Mouse (Mus musculus) C2C12 (cell line): ENCODE data around the gene 1700088E04Rik. TPM values are rescaled to one million over a fixed set of nuclear protein-coding genes. Genes with fewer than 3 reads are reported as not detected.

Experiments
- H3K27me3 ChIP-seq: one replicate; pipeline ENCODE4 v1.6.1; 2011; ENCODE audit not compliant: control insufficient read depth, insufficient read depth, insufficient read length
- H3K36me3 ChIP-seq: one replicate; pipeline ENCODE4 v1.6.1; 2011; ENCODE audit not compliant: control insufficient read depth, insufficient read depth
- H3K4me3 ChIP-seq: one replicate; pipeline ENCODE4 v1.5.1; 2011; ENCODE audit warnings: mild to moderate bottlenecking, control low read depth; ENCODE audit not compliant: poor library complexity, insufficient read depth, severe bottlenecking
- H3K79me2 ChIP-seq: one replicate; pipeline ENCODE4 v1.6.1; 2011; ENCODE audit not compliant: control insufficient read depth, insufficient read depth
- H3K79me3 ChIP-seq: one replicate; pipeline ENCODE4 v1.6.1; 2011; ENCODE audit warnings: low read depth, control low read depth
- H3ac ChIP-seq: one replicate; pipeline ENCODE3; 2011; ENCODE audit warnings: low read depth; ENCODE audit not compliant: control insufficient read depth, insufficient read length
- CEBPB ChIP-seq: IDR thresholded peaks from one replicate; pipeline ENCODE4 v1.6.1; 2011; ENCODE audit warnings: low read depth, mild to moderate bottlenecking, control low read depth, moderate library complexity
- CTCF ChIP-seq: IDR thresholded peaks from one replicate; pipeline ENCODE4 v1.5.1; 2011; ENCODE audit not compliant: control insufficient read depth, insufficient read depth, insufficient read length
- FOSL1 ChIP-seq: IDR thresholded peaks from one replicate; pipeline ENCODE4 v1.8.0; 2011; ENCODE audit warnings: mild to moderate bottlenecking, low read length; ENCODE audit not compliant: poor library complexity, insufficient read depth, severe bottlenecking
- MAX ChIP-seq: IDR thresholded peaks from one replicate; pipeline ENCODE4 v1.6.1; 2011; ENCODE audit warnings: mild to moderate bottlenecking, control low read depth
- MYOD1 ChIP-seq: IDR thresholded peaks from one replicate; pipeline ENCODE4 v1.6.1; 2011; ENCODE audit warnings: low read depth; ENCODE audit not compliant: control insufficient read depth, insufficient read length
- MYOG ChIP-seq: IDR thresholded peaks from one replicate; pipeline ENCODE4 v1.6.1; 2011; ENCODE audit not compliant: control insufficient read depth, insufficient read length; ENCODE audit errors: extremely low read depth
- USF1 ChIP-seq: IDR thresholded peaks from one replicate; pipeline ENCODE4 v1.6.1; 2011; ENCODE audit warnings: low read depth, mild to moderate bottlenecking, control low read depth, moderate library complexity
- long read RNA-seq, 2 experiments: library from polyadenylated mRNA; unstranded; transcript quantifications; one replicate each; pipeline ENCODE4 v2.0.0; 2019 to 2020
- polyA plus RNA-seq: library from polyadenylated mRNA; unstranded; fragments of >200 nt; fragmentation: generic; extraction: Trizol; gene quantifications from one replicate; pipeline ENCODE4 v1.2.1, GENCODE M21; 2012; ENCODE audit warnings: missing spikeins

Gene 1700088E04Rik
- polyA plus RNA-seq = 5.6 TPM
- long read RNA-seq, experiment 1, partial matches to known transcripts = 1 of 8 reads
- long read RNA-seq, experiment 1, other reads (novel, unspliced or antisense) = 1 of 8 reads
- long read RNA-seq, experiment 2 = 0 reads

DNA sequence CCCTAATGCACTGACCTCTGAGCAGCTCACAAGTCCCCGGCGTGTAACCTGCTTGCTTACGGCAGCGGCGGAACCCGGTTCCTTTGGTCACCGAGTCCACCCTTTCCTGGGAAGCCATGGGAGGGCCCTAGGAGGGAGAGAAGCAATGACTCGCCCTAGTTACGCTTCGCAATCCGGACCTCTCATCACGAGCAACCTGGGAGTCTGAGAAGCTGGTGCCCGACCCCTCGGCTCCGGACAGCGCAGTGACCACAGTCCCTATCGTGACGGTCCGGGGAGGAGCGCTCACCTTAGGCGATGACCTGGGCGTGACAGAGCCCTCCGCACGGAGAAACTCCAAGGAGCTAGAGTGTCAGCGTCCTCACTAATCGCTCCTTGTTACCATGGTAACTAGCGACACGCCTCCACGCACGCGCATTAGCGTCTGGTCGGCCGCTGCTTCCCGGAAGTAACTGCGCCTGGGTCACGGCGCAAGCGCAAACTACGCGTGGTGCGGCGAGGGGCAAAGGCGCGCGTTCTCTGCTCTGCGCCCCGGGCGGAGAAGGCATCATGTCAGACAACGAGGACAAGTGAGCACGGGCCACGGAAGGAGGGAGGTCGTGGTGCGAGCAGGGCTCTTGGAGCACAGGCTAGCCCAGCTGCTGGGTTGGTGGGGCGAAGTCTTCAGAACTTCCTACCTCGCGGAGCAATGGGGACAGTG lies at the start of gene 1700088E04Rik, which contains the start of gene Polr2f:
Gene 1700088E04Rik (minus strand): TSS at position 388 of the 700 bp plus-strand sequence.
Gene Polr2f (plus strand): TSS at position 144 of the 700 bp plus-strand sequence.
- Histone ChIP-seq H3K79me3 (peaks cover 23% of the 10 kb centered on the region), H3K36me3 (peaks cover 16% of the 10 kb centered on the region), H3ac (peak within 1 kb of the TSS; percentile 82), H3K4me3 (peak within 1 kb of the TSS; percentile 94), H3K27me3 (no peaks in the 10 kb centered on the region), H3K79me2 (peaks cover 34% of the 10 kb centered on the region)
- TF ChIP-seq MAX (peak; percentile 76), CTCF (no peak)

DNA sequence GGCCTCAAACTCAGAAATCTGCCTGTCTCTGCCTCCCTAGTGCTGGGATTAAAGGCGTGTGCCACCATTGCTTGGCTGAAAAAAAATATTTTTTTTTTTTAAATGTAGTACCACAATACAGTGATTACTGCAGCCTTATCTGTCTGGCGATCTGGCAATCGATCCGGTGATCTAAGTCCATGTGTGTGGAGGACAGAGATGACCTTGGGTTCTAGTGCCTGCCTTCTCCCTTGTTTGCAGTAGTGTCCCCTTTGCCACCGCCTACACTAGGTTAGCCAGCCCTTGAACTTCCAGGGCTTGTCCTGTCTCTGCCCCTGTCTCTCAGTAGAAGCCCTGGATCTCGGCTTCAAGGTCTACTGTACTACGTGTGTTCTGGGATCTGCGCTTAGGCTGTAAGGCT lies 46.8 kb upstream of the 1700088E04Rik start:
- H3ac ChIP-seq = no peak overlapping the region
- H3K27me3 ChIP-seq = peaks cover 17% of the 10 kb centered on the region
- H3K79me2 ChIP-seq = no peaks in the 10 kb centered on the region
- H3K36me3 ChIP-seq = no peaks in the 10 kb centered on the region
- no peaks in the 10 kb centered on the region for H3K79me3 ChIP-seq
- TF ChIP-seq MYOG (no peak), USF1 (no peak), FOSL1 (no peak), CEBPB (no peak), MYOD1 (no peak), CTCF (no peak), MAX (no peak)
- H3K4me3 ChIP-seq = no peak overlapping the region

DNA sequence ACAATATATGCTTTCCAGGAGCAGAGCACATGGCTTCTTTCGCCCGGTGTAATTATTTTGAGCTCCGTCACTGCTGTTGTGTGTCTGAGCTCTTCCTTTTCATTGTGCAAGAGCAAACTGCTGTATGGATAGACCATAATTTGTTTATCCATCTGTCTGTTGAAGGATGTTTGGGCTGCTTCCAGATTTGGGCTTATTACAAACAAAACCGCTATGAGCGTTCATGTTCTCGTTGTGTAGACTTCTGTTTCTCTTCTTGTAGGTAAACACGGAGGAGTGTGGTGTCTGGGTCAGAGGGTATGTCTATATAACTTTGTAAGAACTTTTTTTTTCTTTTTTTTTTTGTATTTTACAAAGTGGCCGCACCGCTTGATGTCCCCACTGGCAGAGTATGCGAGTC lies 44.2 kb upstream of the 1700088E04Rik start:
- no peaks in the 10 kb centered on the region for H3K79me2 ChIP-seq
- H3K36me3 ChIP-seq = no peaks in the 10 kb centered on the region
- no peak for TF ChIP-seq FOSL1
- no peak for TF ChIP-seq MYOD1
- peak; percentile 35 for TF ChIP-seq CEBPB
- no peak for TF ChIP-seq USF1

DNA sequence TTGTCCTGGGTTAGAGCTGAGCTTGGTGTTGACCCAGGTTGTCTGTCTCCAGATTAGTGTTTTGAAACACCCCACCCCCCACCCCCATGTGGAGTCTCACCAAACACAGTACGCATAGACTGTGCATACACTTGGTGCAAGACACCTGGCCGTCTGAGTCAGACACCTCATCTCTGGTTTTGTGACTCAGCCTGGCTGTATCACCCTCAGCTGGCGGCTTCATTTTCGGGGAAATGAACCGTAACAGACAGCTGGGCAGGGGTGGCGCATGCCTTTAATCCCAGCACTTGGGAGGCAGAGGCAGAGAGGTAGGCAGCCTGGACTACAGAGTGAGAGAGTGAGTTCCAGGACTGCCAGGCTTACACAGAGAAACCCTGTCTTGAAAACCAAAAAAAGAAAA lies 35.9 kb upstream of the 1700088E04Rik start:
- no peak overlapping the region for H3K4me3 ChIP-seq
- H3K79me2 ChIP-seq = no peaks in the 10 kb centered on the region

More for the DNA sequence above, 44.2 kb upstream of the 1700088E04Rik start:
- H3K4me3 ChIP-seq = no peak overlapping the region
- H3K79me3 ChIP-seq = no peaks in the 10 kb centered on the region
- H3K27me3 ChIP-seq = peaks cover 32% of the 10 kb centered on the region
- no peak overlapping the region for H3ac ChIP-seq

DNA sequence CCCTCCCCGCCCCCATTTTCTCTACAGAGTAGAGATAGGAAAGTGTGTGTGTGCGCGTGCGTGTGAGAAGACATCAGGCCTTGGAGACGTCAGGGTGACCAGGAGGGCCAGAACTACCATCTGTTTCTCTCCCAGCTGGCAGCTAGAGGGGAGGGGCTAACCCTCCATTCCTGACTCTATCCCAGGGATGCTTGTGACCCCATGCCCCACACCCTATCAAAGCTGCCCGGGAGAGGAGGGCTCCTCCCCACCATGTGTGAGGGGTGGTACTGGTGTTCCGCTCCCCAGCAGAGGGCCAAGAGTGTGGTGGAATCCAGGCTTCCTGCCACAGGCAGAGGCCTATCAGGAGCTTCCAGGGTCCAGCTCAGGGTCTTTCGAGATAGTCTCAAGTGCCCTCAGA lies 25.7 kb upstream of the 1700088E04Rik start:
- no peaks in the 10 kb centered on the region for H3K79me3 ChIP-seq
- no peak overlapping the region for H3ac ChIP-seq
- TF ChIP-seq MYOD1 = no peak
- no peak for TF ChIP-seq CEBPB
- TF ChIP-seq MAX = no peak
- TF ChIP-seq CTCF = no peak
- peaks cover 82% of the 10 kb centered on the region for H3K27me3 ChIP-seq
- H3K36me3 ChIP-seq = no peaks in the 10 kb centered on the region
- no peak overlapping the region for H3K4me3 ChIP-seq
- no peaks in the 10 kb centered on the region for H3K79me2 ChIP-seq

More for the DNA sequence above, 35.9 kb upstream of the 1700088E04Rik start:
- H3K79me3 ChIP-seq = no peaks in the 10 kb centered on the region
- TF ChIP-seq MYOD1 = peak; percentile 91
- TF ChIP-seq FOSL1 = peak; percentile 69
- no peak for TF ChIP-seq CEBPB
- no peaks in the 10 kb centered on the region for H3K36me3 ChIP-seq
- no peak overlapping the region for H3ac ChIP-seq
- H3K27me3 ChIP-seq = peaks cover 32% of the 10 kb centered on the region

DNA sequence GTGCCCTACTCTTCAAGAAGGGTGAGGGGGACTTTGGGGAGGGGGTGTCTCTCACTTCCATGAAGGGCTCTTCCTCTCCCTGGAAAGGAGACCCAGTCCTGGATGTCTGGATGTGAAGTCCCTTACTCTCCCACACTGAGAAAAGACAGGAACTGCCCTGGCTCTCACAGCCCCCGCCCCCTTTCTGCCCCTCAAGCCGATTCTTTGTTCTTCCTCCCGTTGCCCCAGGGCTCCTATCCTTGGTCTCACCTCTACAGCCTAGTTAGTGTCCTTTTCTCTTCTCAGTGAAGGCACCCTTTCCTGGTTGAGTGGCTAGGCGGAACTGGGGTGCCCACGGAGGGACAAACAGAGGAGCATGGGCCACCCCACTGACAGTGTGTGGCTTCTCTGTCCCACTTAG lies 24.1 kb upstream of the 1700088E04Rik start, which contains the start of gene Sox10:
Gene Sox10 (minus strand): TSS at position 101 of the 400 bp plus-strand sequence.
- peaks cover 84% of the 10 kb centered on the region for H3K27me3 ChIP-seq

More for the DNA sequence above, 24.1 kb upstream of the 1700088E04Rik start, which contains the start of gene Sox10:
- Histone ChIP-seq H3ac (no peak within 1 kb of the TSS), H3K79me2 (no peaks in the 10 kb centered on the region), H3K4me3 (no peak within 1 kb of the TSS), H3K79me3 (no peaks in the 10 kb centered on the region), H3K36me3 (no peaks in the 10 kb centered on the region)
- TF ChIP-seq MAX (no peak), CTCF (no peak), FOSL1 (no peak), USF1 (no peak), CEBPB (no peak)
